Mouse (Mus musculus) stomach, postnatal 0 days (tissue): ENCODE data around the gene Xpnpep2. TPM values are rescaled to one million over a fixed set of nuclear protein-coding genes. Genes with fewer than 3 reads are reported as not detected.

Source experiments
- ATAC-seq: fragments of 200-750 bp; cut with Nextera tagmentation; 2 replicates; pipeline ENCODE4 v1.8.0; 2017; ENCODE audit not compliant: low FRiP score, low TSS enrichment
- DNase-seq: peaks from one replicate; pipeline ENCODE4 v3.0.0-alpha.2; 2016; ENCODE audit warnings: low spot score
- H3K27ac ChIP-seq: fragments of 300-500 bp; sonication (generic); replicated peaks from 2 replicates; pipeline ENCODE4 v1.5.1; 2014; ENCODE audit warnings: mild to moderate bottlenecking, control low read depth
- H3K27me3 ChIP-seq: fragments of 300-500 bp; sonication (generic); 2 replicates; pipeline ENCODE4 v1.6.1; 2014; ENCODE audit warnings: low read length; ENCODE audit not compliant: control insufficient read depth, insufficient read depth
- H3K36me3 ChIP-seq: fragments of 300-500 bp; sonication (generic); 2 replicates; pipeline ENCODE4 v1.6.1; 2014; ENCODE audit warnings: low read length, mixed read lengths; ENCODE audit not compliant: control insufficient read depth, insufficient read depth
- H3K4me1 ChIP-seq: fragments of 300-500 bp; sonication (generic); replicated peaks from 2 replicates; pipeline ENCODE4 v1.6.1; 2014; ENCODE audit warnings: antibody characterized with exemption; ENCODE audit not compliant: control insufficient read depth, insufficient read depth
- H3K4me2 ChIP-seq: fragments of 300-500 bp; sonication (generic); replicated peaks from 2 replicates; pipeline ENCODE4 v1.6.1; 2014; ENCODE audit warnings: low read depth, mild to moderate bottlenecking, control low read depth, moderate library complexity
- H3K4me3 ChIP-seq: fragments of 300-500 bp; sonication (generic); 2 replicates; pipeline ENCODE4 v1.5.1; 2014; ENCODE audit warnings: low read depth, low read length, control low read depth
- H3K9ac ChIP-seq: fragments of 300-500 bp; sonication (generic); 2 replicates; pipeline ENCODE4 v1.6.1; 2014; ENCODE audit warnings: mild to moderate bottlenecking, low read length, control low read depth, mixed read lengths
- H3K9me3 ChIP-seq: fragments of 300-500 bp; sonication (generic); 2 replicates; pipeline ENCODE4 v1.6.1; 2016; ENCODE audit warnings: low read length; ENCODE audit not compliant: control insufficient read depth
- CTCF ChIP-seq: IDR thresholded peaks from 2 replicates; pipeline ENCODE4 v1.5.1; 2016; ENCODE audit warnings: antibody characterized with exemption, low read depth, mild to moderate bottlenecking, moderate library complexity
- EP300 ChIP-seq: optimal IDR thresholded peaks from 2 replicates; pipeline ENCODE3; 2016; ENCODE audit warnings: antibody characterized with exemption
- WGBS: fragments of 180-500 bp; shearing (Covaris S2); extraction: QIAGEN DNeasy Blood & Tissue Kit; methylation state at CpG from one replicate; pipeline ENCODE4 v1.1.7; 2014; 5-methylcytosine and 5-hydroxymethylcytosine counted together
- polyA plus RNA-seq: library from polyadenylated mRNA; unstranded; fragments of >200 nt; fragmentation: Nextera tagmentation; extraction: Ambion mirVana; gene quantifications from 2 replicates; pipeline ENCODE4 v1.2.1, GENCODE M21; 2015

The Xpnpep2 gene
- polyA plus RNA-seq, 1 experiment from 2014 or later: 0.58 TPM

DNA sequence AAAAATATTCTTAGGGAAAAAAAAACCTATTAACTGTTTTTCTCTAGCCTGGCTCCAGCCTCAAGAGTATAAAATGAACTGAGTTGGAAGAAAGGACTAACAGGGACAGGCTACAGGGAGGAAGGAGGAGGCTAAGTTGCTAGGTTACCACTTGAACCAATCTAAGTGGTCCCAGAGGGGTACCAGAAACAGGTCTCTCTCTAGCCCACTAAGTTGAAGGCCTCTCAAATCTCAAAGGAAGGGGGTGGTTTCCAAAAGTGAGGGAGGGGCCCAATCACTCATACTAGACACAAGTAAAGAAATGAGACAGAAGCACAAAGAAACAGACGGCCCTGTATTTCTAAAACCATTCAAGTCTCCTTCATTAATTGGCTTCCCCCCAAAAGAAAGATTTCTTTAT lies 61.4 kb downstream of the Xpnpep2 start:
- DNase-seq: no peak
- Histone ChIP-seq H3K9me3 (no peaks in the 10 kb centered on the region), H3K36me3 (no peaks in the 10 kb centered on the region), H3K4me1 (no peaks in the 10 kb centered on the region), H3K27me3 (no peaks in the 10 kb centered on the region), H3K9ac (no peak overlapping the region), H3K4me2 (no peak overlapping the region), H3K27ac (no peak overlapping the region), H3K4me3 (no peak overlapping the region)
- WGBS: 63% methylated on average over 1 of the region's 1 CpGs
- no peak for ATAC-seq
- no peak for TF ChIP-seq EP300
- TF ChIP-seq CTCF: no peak

DNA sequence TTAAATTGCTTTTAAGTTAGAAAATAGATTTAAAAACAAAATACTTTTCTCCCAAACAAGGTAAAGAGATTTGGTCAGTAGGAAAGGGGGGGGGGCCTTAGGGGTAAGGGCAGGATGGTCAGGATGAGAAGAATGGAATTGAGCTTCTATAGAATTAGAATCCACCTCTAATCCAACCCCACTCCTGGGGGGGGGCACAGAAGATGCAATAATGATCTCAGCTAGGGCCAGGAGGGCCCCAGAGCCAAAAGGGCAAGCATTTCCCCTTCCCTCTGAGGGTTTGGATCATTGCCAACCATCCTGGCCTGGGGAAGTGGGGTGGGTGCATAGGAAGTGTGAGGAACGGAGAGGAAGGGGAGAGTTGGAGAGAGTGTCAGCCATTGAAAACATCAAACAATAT lies 61.8 kb downstream of the Xpnpep2 start:
- H3K27me3 ChIP-seq: no peaks in the 10 kb centered on the region
- no peak overlapping the region for H3K4me2 ChIP-seq
- H3K9me3 ChIP-seq: no peaks in the 10 kb centered on the region
- H3K36me3 ChIP-seq: no peaks in the 10 kb centered on the region
- WGBS: 50% methylated on average over 1 of the region's 1 CpGs
- H3K27ac ChIP-seq: no peak overlapping the region
- DNase-seq (no peak), ATAC-seq (no peak)
- TF ChIP-seq CTCF (no peak), EP300 (no peak)
- H3K9ac ChIP-seq: no peak overlapping the region
- no peaks in the 10 kb centered on the region for H3K4me1 ChIP-seq
- H3K4me3 ChIP-seq: no peak overlapping the region

DNA sequence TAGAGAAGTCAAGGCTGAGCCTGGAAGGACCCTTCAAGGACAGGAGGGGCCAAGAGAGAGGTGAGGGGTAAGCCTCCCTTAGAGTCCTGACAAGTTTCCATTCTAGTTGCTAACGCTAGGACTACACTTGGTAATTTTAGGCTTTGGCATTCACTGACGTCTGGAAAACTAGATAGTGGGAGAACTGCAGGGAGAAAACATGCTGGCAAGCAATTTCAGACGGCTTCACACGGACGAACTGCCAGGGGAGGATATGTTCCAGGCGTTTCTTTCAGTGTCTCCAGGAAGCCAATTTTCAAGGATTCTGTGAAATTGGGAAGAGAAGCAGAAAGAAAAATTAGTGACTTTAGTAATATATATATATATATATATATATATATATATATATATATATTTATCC lies 73.3 kb downstream of the Xpnpep2 start:
- Histone ChIP-seq H3K36me3 (no peaks in the 10 kb centered on the region), H3K9ac (no peak overlapping the region), H3K4me1 (no peaks in the 10 kb centered on the region), H3K4me2 (no peak overlapping the region), H3K4me3 (no peak overlapping the region), H3K9me3 (no peaks in the 10 kb centered on the region), H3K27ac (no peak overlapping the region), H3K27me3 (no peaks in the 10 kb centered on the region)
- 73% methylated on average over 6 of the region's 6 CpGs for WGBS
- no peak for DNase-seq
- ATAC-seq: no peak
- no peak for TF ChIP-seq CTCF
- TF ChIP-seq EP300: no peak

DNA sequence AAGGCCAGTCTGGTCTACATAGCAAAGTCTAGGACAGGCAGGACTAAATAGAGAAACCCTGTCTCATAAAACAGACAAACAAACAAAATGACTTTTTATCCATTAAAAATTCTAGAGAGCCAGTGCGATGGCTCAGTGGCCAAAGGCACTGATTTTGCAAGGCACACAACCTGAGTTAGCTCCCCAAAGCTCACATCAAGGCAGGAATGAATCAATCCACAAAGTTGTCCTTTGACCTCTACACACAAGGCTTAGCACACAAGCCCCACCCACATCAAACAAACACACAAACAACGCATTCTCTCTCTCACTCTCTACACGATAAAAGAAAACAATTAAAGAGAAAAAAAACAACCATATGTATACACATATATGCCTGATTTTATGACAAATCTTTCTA lies 76.2 kb downstream of the Xpnpep2 start:
- H3K4me1 ChIP-seq: no peaks in the 10 kb centered on the region
- DNase-seq (no peak), ATAC-seq (no peak)
- no peaks in the 10 kb centered on the region for H3K36me3 ChIP-seq
- H3K27me3 ChIP-seq: no peaks in the 10 kb centered on the region
- no peak overlapping the region for H3K9ac ChIP-seq
- H3K4me3 ChIP-seq: no peak overlapping the region
- TF ChIP-seq CTCF (no peak), EP300 (no peak)
- no peak overlapping the region for H3K27ac ChIP-seq
- no peaks in the 10 kb centered on the region for H3K9me3 ChIP-seq
- 67% methylated on average over 3 of the region's 3 CpGs for WGBS
- H3K4me2 ChIP-seq: no peak overlapping the region

Other genes with a start within 250 kb of the Xpnpep2 start
- gene Smarca1, start 215.8 kb upstream of the Xpnpep2 start, polyA plus RNA-seq: 5.8 and 6.4 TPM in 2 replicates
- 7.0 and 8.1 TPM in 2 replicates for gene Ocrl, start 196.3 kb upstream of the Xpnpep2 start, polyA plus RNA-seq
- gene Apln, start 73.9 kb upstream of the Xpnpep2 start, polyA plus RNA-seq: 3.0 and 3.1 TPM in 2 replicates
- gene Sash3, start 37.7 kb downstream of the Xpnpep2 start, polyA plus RNA-seq: 1.5 and 1.6 TPM in 2 replicates
- gene Zdhhc9, start 100.2 kb downstream of the Xpnpep2 start, polyA plus RNA-seq: 5.1 and 5.7 TPM in 2 replicates
- 10.8 and 12.6 TPM in 2 replicates for gene Utp14a, start 148.1 kb downstream of the Xpnpep2 start, polyA plus RNA-seq
- gene Bcorl1, start 232.6 kb downstream of the Xpnpep2 start, polyA plus RNA-seq: 2.1 and 2.2 TPM in 2 replicates